ENCODE assay signal across 22 mouse cellular contexts in the genomic region with DNA sequence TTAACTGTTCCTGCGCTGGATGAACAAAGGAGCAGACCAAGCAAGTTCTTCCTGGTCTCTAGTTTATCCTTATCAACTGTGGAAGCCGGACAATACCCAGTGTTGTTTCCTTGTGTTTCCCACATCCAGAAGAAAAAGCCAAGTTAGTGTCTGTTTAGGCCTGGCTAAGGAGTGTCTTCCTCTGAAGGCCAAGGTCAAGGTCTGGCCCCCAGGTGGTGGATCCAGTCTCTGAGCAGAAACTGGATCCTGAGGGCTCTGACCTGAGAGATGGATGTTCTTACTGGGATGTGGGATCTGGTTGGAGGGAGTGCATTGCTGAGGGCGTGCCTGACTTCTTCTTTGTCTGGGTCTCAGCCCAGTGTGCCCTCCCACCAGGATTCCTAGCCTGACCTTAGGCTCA. TPM values are rescaled to one million over a fixed set of nuclear protein-coding genes. Genes with fewer than 3 reads are reported as not detected.
A peak's percentile ranks its signal among the peaks of the same experiment; 100 is the strongest.
DNase-seq lines count a peak whose midpoint lies in the region; ATAC-seq and TF ChIP-seq lines count a peak whose summit lies in the region.
"Had no signal": no experiment of that assay in that cellular context is flagged by ENCODE, and none has a peak within 500 bp of the region (broad histone marks: within the 10 kb centered on the region; RNA-seq: fewer than 3 reads in every experiment).

No protein-coding gene starts in this region.

- H3K9me3 ChIP-seq in forebrain, embryonic 12.5 days, result peaks cover 9% of the 10 kb centered on the region
- H3K9me3 ChIP-seq in forebrain, embryonic 15.5 days, result 0 out of 2 replicates have a peak, but pooled peaks cover 3% of the 10 kb centered on the region
- H3K9me3 ChIP-seq in midbrain, embryonic 10.5 days (replicated peaks), result no peaks in the 10 kb centered on the region; the same call in 1 of the 2 replicates
- 0 out of 2 replicates have a peak, but pooled peaks cover 4% of the 10 kb centered on the region for H3K9me3 ChIP-seq in midbrain, embryonic 13.5 days

- H3K9ac ChIP-seq in forebrain, embryonic 12.5 days, result no peak overlapping the region
- no peak overlapping the region for H3K9ac ChIP-seq in forebrain, embryonic 15.5 days (replicated peaks)
- no peak overlapping the region for H3K9ac ChIP-seq in midbrain, embryonic 13.5 days (replicated peaks)
- H3K9ac ChIP-seq: liver, embryonic 14.5 days; lung, embryonic 14.5 days had no signal

- no peak for TF ChIP-seq CTCF in left cerebral cortex, adult 2 months (IDR thresholded peaks at IDR 0.05)

- peak; percentile 66 for DNase-seq in midbrain, embryonic 10.5 days (ENCODE audit: low spot score)
- DNase-seq in R1 (ENCODE audit: low read depth, low spot score), result peak; percentile 35
- DNase-seq in embryo, embryonic 9.5 days (ENCODE audit: extremely low spot score), result peak; percentile 34
- DNase-seq in left cerebral cortex, adult 2 months (ENCODE audit: extremely low spot score in 1 of 2, low spot score in 2 of 2), result no peak
- DNase-seq: adrenal gland, adult 2 months; cerebellum, adult 11-12 months; cerebellum, postnatal 14 days; gastrocnemius, postnatal 25 days; heart, adult 2 months; kidney, adult 18-20 months; layer of hippocampus, adult 9-11 months; lung, embryonic 14.5 days; right cerebral cortex, postnatal 25 days; spleen, adult 18-20 months had no signal

- H3K4me3 ChIP-seq in forebrain, embryonic 12.5 days (replicated peaks), result no peak overlapping the region
- no peak overlapping the region for H3K4me3 ChIP-seq in forebrain, embryonic 15.5 days
- H3K4me3 ChIP-seq in midbrain, embryonic 10.5 days, result no peak overlapping the region
- H3K4me3 ChIP-seq in midbrain, embryonic 13.5 days (replicated peaks), result no peak overlapping the region
- no peak overlapping the region for H3K4me3 ChIP-seq in left cerebral cortex, adult 2 months
- H3K4me3 ChIP-seq: heart, adult 2 months; megakaryocyte, embryonic 14.5 days had no signal

- peaks cover 88% of the 10 kb centered on the region for H3K27me3 ChIP-seq in forebrain, embryonic 12.5 days
- peaks cover 56% of the 10 kb centered on the region for H3K27me3 ChIP-seq in forebrain, embryonic 15.5 days
- H3K27me3 ChIP-seq in midbrain, embryonic 10.5 days (ENCODE audit: low read depth, poor library complexity, severe bottlenecking), result peaks cover 46% of the 10 kb centered on the region
- peaks cover 33% of the 10 kb centered on the region for H3K27me3 ChIP-seq in midbrain, embryonic 13.5 days

- intact Hi-C loops in left cerebral cortex, adult 2 months (cut with DNase I), result no loop called here

- peak; percentile 39 for ATAC-seq in forebrain, embryonic 12.5 days (ENCODE audit: low FRiP score)
- ATAC-seq in forebrain, embryonic 15.5 days (replicated peaks), result no peak
- no peak for ATAC-seq in midbrain, embryonic 13.5 days
- no peak for ATAC-seq in cerebellum, adult (ENCODE audit: insufficient number of reproducible peaks, low FRiP score, low TSS enrichment)
- ATAC-seq: CD4-positive, CD25-positive, alpha-beta regulatory T cell, adult 4 months had no signal

- no peak overlapping the region for H3K27ac ChIP-seq in forebrain, embryonic 12.5 days
- H3K27ac ChIP-seq in forebrain, embryonic 15.5 days (replicated peaks), result no peak overlapping the region
- peak overlapping the region; percentile 85 for H3K27ac ChIP-seq in midbrain, embryonic 10.5 days (replicated peaks)
- H3K27ac ChIP-seq in midbrain, embryonic 13.5 days, result no peak overlapping the region
- H3K27ac ChIP-seq in left cerebral cortex, adult 2 months, result no peak overlapping the region
- H3K27ac ChIP-seq: heart, adult 2 months; kidney, postnatal 0 days; liver, embryonic 14.5 days had no signal

- WGBS in forebrain, embryonic 12.5 days, result 9% methylated on average over 3 of the region's 3 CpGs
- WGBS in forebrain, embryonic 15.5 days, result 9% methylated on average over 3 of the region's 3 CpGs
- 26% methylated on average over 3 of the region's 3 CpGs for whole genome bisulfite sequencing in midbrain, embryonic 10.5 days
- WGBS in midbrain, embryonic 13.5 days, result 20% methylated on average over 3 of the region's 3 CpGs

- peaks cover 24% of the 10 kb centered on the region for H3K4me1 ChIP-seq in forebrain, embryonic 12.5 days
- peaks cover 15% of the 10 kb centered on the region for H3K4me1 ChIP-seq in forebrain, embryonic 15.5 days
- peaks cover 39% of the 10 kb centered on the region for H3K4me1 ChIP-seq in midbrain, embryonic 10.5 days
- H3K4me1 ChIP-seq in midbrain, embryonic 13.5 days (replicated peaks), result peaks cover 28% of the 10 kb centered on the region
- H3K4me1 ChIP-seq: megakaryocyte, embryonic 14.5 days had no signal

- H3K36me3 ChIP-seq in forebrain, embryonic 12.5 days (replicated peaks), result no peaks in the 10 kb centered on the region
- H3K36me3 ChIP-seq in forebrain, embryonic 15.5 days, result no peaks in the 10 kb centered on the region
- no peaks in the 10 kb centered on the region for H3K36me3 ChIP-seq in midbrain, embryonic 10.5 days
- no peaks in the 10 kb centered on the region for H3K36me3 ChIP-seq in midbrain, embryonic 13.5 days

- H3K4me2 ChIP-seq in forebrain, embryonic 12.5 days, result no peak overlapping the region
- no peak overlapping the region for H3K4me2 ChIP-seq in forebrain, embryonic 15.5 days (replicated peaks)
- H3K4me2 ChIP-seq in midbrain, embryonic 13.5 days (replicated peaks), result no peak overlapping the region
- H3K4me2 ChIP-seq: lung, embryonic 14.5 days had no signal

RNA-seq across cellular contexts. Expression of a gene that starts 55.3 kb away (rescaled TPM):
- polyA plus RNA-seq in forebrain, embryonic 12.5 days (2016; fragmentation: Nextera tagmentation; extraction: Ambion mirVana), result 84.0 and 87.5 TPM in 2 replicates
- 114 and 122 TPM in 2 replicates for polyA plus RNA-seq in forebrain, embryonic 15.5 days (2015; fragmentation: Nextera tagmentation; extraction: Ambion mirVana)
- polyA plus RNA-seq in midbrain, embryonic 10.5 days (2016; fragmentation: Nextera tagmentation; extraction: Ambion mirVana), result 64.1 and 83.5 TPM in 2 replicates
- polyA plus RNA-seq in midbrain, embryonic 13.5 days (2015; fragmentation: Nextera tagmentation; extraction: Ambion mirVana), result 100 and 102 TPM in 2 replicates
- 10 to 100 TPM; 84.8 to 89.9 TPM for total RNA-seq in left cerebral cortex, adult 2 months (2021)

RNA-seq across cellular contexts. Expression of a gene that starts 55.4 kb away (rescaled TPM):
- polyA plus RNA-seq in forebrain, embryonic 12.5 days (2016; fragmentation: Nextera tagmentation; extraction: Ambion mirVana), result 20.7 and 22.6 TPM in 2 replicates
- polyA plus RNA-seq in forebrain, embryonic 15.5 days (2015; fragmentation: Nextera tagmentation; extraction: Ambion mirVana), result 15.9 and 17.3 TPM in 2 replicates
- 15.6 and 18.7 TPM in 2 replicates for polyA plus RNA-seq in midbrain, embryonic 10.5 days (2016; fragmentation: Nextera tagmentation; extraction: Ambion mirVana)
- 14.1 and 16.4 TPM in 2 replicates for polyA plus RNA-seq in midbrain, embryonic 13.5 days (2015; fragmentation: Nextera tagmentation; extraction: Ambion mirVana)
- total RNA-seq in left cerebral cortex, adult 2 months (2021), result 10 to 100 TPM; 49.3 to 49.5 TPM

Comparison
In these comparisons a context has a peak if more than half of its experiments do, and no peak if none do; other contexts are left out.
1. DNase-seq: peak in midbrain, embryonic 10.5 days (single experiment), R1 (single experiment) and embryo, embryonic 9.5 days (single experiment); none in left cerebral cortex, adult 2 months (0 of 2).